Mouse (Mus musculus) activated CD4-positive, CD25-positive, alpha-beta regulatory T cell, adult 9 weeks (primary cell): ENCODE data around the gene Prss16. TPM values are rescaled to one million over a fixed set of nuclear protein-coding genes. Genes with fewer than 3 reads are reported as not detected.

Source experiments
- polyA plus RNA-seq: library from polyadenylated mRNA; unstranded; fragments of 100-300 nt; shearing (Covaris generic); gene quantifications from one replicate; pipeline ENCODE4 v1.2.1, GENCODE M21; 2017

The Prss16 gene
- 0.23 TPM for polyA plus RNA-seq

DNA sequence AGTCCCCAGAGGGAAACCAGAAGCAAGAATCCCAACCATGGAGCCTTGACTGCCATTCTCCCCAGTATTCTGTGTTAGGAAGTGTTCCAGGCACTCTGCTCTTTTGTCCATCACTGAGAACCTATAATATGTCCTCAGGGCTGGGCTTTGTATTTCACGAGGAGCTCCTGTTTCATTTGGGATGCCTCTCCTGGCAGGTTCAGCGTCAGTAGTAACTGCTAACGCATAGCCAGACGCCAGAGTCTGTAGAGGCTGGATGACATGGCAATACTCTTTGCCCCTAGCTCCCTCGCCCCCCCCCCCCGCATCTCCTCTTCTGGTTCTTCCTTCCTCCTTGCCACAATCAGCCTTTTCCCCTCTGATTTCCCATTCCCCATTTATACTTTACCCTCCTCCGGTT lies at the start of gene Prss16:
Prss16 (minus strand) TSS at position 101 of the 400 bp plus-strand sequence.

DNA sequence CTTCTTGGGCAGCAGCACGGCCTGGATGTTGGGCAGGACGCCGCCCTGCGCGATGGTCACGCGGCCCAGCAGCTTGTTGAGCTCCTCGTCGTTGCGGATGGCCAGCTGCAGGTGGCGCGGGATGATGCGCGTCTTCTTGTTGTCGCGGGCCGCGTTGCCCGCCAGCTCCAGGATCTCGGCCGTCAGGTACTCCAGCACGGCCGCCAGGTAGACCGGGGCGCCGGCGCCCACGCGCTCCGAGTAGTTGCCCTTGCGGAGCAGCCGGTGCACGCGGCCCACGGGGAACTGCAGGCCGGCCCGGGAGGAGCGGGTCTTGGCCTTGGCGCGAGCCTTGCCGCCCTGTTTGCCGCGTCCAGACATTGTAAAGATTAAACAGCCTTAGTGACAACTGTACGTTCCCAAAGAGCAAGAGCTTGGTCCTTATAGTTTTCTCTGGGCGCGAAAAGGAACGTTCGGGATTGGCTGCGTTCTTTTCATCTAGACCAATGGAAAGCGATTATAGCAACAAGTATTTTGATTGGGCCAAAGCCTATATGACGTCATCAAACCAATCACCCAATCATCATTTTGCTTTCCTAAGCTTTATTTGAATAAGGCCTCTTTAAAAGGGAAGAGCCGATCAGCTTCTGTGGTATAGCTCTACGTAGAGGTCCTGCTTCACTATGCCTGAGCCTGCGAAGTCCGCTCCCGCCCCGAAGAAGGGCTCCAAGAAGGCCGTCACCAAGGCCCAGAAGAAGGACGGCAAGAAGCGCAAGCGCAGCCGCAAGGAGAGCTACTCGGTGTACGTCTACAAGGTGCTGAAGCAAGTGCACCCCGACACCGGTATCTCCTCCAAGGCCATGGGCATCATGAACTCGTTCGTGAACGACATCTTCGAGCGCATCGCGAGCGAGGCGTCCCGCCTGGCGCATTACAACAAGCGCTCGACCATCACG lies 33.3 kb upstream of the Prss16 start, which contains the start of the genes Hist1h2ag and Hist1h2bj:
Hist1h2ag (minus strand) TSS at position 377 of the 935 bp plus-strand sequence.
Hist1h2bj (plus strand) TSS at position 647 of the 935 bp plus-strand sequence.

DNA sequence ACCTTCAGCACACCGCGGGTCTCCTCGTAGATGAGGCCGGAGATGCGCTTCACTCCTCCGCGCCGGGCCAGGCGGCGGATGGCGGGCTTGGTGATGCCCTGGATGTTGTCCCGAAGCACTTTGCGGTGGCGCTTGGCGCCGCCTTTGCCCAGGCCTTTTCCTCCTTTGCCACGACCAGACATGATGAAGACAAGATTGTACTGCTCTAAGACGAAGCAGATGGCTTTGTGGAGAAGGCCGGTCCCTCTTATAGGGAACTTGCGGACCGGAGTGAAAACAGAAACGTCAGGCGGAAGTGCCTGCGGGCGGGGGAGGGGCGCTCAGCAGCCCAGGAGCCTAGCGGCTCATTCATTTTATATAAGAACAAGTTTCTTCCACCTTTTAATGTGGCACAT lies 31.6 kb upstream of the Prss16 start, which contains the start of gene Hist1h4i:
Hist1h4i (minus strand) TSS at position 221 of the 395 bp plus-strand sequence.

DNA sequence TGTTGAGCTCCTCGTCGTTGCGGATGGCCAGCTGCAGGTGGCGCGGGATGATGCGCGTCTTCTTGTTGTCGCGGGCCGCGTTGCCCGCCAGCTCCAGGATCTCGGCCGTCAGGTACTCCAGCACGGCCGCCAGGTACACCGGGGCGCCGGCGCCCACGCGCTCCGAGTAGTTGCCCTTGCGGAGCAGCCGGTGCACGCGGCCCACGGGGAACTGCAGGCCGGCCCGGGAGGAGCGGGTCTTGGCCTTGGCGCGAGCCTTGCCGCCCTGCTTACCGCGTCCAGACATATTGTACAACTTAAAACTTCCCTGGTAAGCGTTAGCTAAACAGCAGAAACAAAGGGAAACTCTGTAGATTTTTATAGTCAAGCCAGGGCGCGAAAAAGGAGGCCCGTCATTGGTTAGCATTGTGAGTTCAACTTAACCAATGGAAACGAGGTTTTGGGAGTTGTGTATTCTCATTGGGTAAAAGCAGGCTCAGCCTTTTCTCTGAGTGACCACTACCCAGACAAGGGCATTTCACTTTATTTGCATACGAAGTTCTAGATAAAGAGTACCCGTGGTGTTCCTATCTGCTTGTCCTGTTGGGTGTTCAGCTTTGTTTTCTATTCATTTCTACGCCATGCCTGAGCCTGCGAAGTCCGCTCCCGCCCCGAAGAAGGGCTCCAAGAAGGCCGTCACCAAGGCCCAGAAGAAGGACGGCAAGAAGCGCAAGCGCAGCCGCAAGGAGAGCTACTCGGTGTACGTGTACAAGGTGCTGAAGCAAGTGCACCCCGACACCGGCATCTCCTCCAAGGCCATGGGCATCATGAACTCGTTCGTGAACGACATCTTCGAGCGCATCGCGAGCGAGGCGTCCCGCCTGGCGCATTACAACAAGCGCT lies 26.0 kb upstream of the Prss16 start, which contains the start of the genes Hist1h2ah and Hist1h2bk:
Hist1h2ah (minus strand) TSS at position 302 of the 882 bp plus-strand sequence.
Hist1h2bk (plus strand) TSS at position 604 of the 882 bp plus-strand sequence.

DNA sequence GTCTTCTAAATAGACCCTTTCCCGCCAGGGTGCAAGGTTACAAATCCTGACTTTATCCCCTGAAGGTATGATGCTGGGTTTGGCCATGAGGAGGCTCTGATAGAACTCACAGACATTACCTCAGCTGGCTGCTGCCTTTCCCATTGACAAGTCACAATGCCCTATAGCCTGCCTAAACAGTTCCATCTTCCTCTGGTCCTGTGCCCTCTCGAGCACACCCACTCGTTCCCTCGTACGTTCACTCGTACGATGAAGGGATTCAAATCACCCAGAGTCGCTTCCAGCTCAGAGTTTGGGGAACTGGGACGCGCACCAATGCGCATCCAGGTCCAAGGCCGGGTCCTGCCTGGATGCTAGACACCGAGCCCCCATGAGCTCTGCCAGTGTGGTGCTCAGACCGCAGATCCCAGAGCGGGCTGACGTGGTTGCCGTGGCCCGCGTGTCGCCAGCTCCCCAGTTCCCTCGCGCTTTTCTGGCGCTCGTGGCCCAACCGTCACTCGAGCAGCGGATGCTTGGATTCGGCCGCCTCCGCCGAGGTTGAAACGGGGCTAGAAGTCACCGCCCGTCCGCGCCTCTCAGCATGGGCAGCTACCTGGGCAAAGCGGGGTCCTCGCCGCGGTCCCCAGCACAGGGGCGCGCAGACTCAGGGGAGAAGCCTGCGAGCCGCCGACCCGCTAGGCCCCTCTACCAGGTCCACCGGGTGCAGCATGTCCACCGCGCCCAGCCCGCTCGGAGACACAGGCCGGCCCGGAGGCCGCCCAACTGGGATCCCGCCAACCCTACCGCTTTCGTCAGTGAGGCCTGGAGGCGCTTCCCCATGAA lies 28.4 kb downstream of the Prss16 start, which contains the start of gene Pom121l2:
Pom121l2 (plus strand) TSS at position 214 of the 822 bp plus-strand sequence.

Other genes with a start within 250 kb of the Prss16 start
- 10.2 TPM for gene Hist1h1b, start 229.1 kb downstream of the Prss16 start, polyA plus RNA-seq
- gene Hist1h3i, start 226.4 kb downstream of the Prss16 start, polyA plus RNA-seq = not detected
- gene Hist1h2an, start 222.5 kb downstream of the Prss16 start, polyA plus RNA-seq = not detected
- 1.8 TPM for gene Hist1h2bp, start 222.3 kb downstream of the Prss16 start, polyA plus RNA-seq
- 9.2 TPM for gene Hist1h2bq, start 199.5 kb downstream of the Prss16 start, polyA plus RNA-seq
- gene Hist1h2ao, start 199.3 kb downstream of the Prss16 start, polyA plus RNA-seq = not detected
- gene Hist1h4m, start 198.0 kb downstream of the Prss16 start, polyA plus RNA-seq = 32.8 TPM
- 20.2 TPM for gene Hist1h4n, start 177.5 kb downstream of the Prss16 start, polyA plus RNA-seq
- gene Hist1h2ap, start 176.2 kb downstream of the Prss16 start, polyA plus RNA-seq = 122 TPM
- 8.9 TPM for gene Hist1h2br, start 176.0 kb downstream of the Prss16 start, polyA plus RNA-seq
- 0.32 TPM for gene Zfp184, start 64.6 kb downstream of the Prss16 start, polyA plus RNA-seq
- gene Pom121l2, start 28.5 kb downstream of the Prss16 start, polyA plus RNA-seq = not detected
- not detected for gene Hist1h2ah, start 25.8 kb upstream of the Prss16 start, polyA plus RNA-seq
- not detected for gene Hist1h2bk, start 26.1 kb upstream of the Prss16 start, polyA plus RNA-seq
- gene Hist1h4i, start 31.6 kb upstream of the Prss16 start, polyA plus RNA-seq = 17.7 TPM
- gene Hist1h2ag, start 33.2 kb upstream of the Prss16 start, polyA plus RNA-seq = 1.4 TPM
- gene Hist1h2bj, start 33.5 kb upstream of the Prss16 start, polyA plus RNA-seq = 3.6 TPM
- gene Vmn1r188, start 74.7 kb upstream of the Prss16 start, polyA plus RNA-seq = not detected
- gene Vmn1r189, start 96.1 kb upstream of the Prss16 start, polyA plus RNA-seq = not detected
- not detected for gene Vmn1r191, start 174.2 kb upstream of the Prss16 start, polyA plus RNA-seq
- gene Vmn1r192, start 181.4 kb upstream of the Prss16 start, polyA plus RNA-seq = not detected
- not detected for gene Vmn1r193, start 213.4 kb upstream of the Prss16 start, polyA plus RNA-seq
- gene Vmn1r194, start 234.5 kb upstream of the Prss16 start, polyA plus RNA-seq = not detected